Mouse (Mus musculus) neural tube, embryonic 13.5 days (tissue): Measurements from ENCODE around the gene Izumo4. TPM values are rescaled to one million over a fixed set of nuclear protein-coding genes. Genes with fewer than 3 reads are reported as not detected.

ENCODE experiments used
- ATAC-seq: fragments of 200-750 bp; cut with Nextera tagmentation; 2 replicates; pipeline ENCODE4 v1.8.0; 2017; ENCODE audit warnings: low read depth, mild to moderate bottlenecking, moderate TSS enrichment, moderate library complexity
- H3K27ac ChIP-seq: fragments of 300-500 bp; sonication (generic); replicated peaks from 2 replicates; pipeline ENCODE4 v1.5.1; 2015; ENCODE audit warnings: moderate library complexity, mild to moderate bottlenecking, inconsistent platforms
- H3K27me3 ChIP-seq: fragments of 300-500 bp; sonication (generic); 2 replicates; pipeline ENCODE4 v1.6.1; 2015; ENCODE audit warnings: mild to moderate bottlenecking, inconsistent platforms
- H3K36me3 ChIP-seq: fragments of 300-500 bp; sonication (generic); 2 replicates; pipeline ENCODE4 v1.6.1; 2015; ENCODE audit warnings: mild to moderate bottlenecking, inconsistent platforms
- H3K4me1 ChIP-seq: fragments of 300-500 bp; sonication (generic); replicated peaks from 2 replicates; pipeline ENCODE4 v1.6.1; 2015; ENCODE audit warnings: inconsistent platforms
- H3K4me2 ChIP-seq: fragments of 300-500 bp; sonication (generic); 2 replicates; pipeline ENCODE4 v1.6.1; 2015; ENCODE audit warnings: inconsistent platforms, mild to moderate bottlenecking, moderate library complexity
- H3K4me3 ChIP-seq: fragments of 300-500 bp; sonication (generic); 2 replicates; pipeline ENCODE4 v1.5.1; 2015; ENCODE audit warnings: mild to moderate bottlenecking, inconsistent platforms
- H3K9ac ChIP-seq: fragments of 300-500 bp; sonication (generic); 2 replicates; pipeline ENCODE4 v1.6.1; 2015; ENCODE audit warnings: moderate library complexity, mild to moderate bottlenecking, inconsistent platforms
- H3K9me3 ChIP-seq: fragments of 300-500 bp; sonication (generic); 2 replicates; pipeline ENCODE4 v1.6.1; 2016; ENCODE audit warnings: inconsistent platforms
- WGBS: fragments of 180-500 bp; shearing (Covaris S2); methylation state at CpG from one replicate; pipeline ENCODE4 v1.1.7; 2015; 5-methylcytosine and 5-hydroxymethylcytosine counted together
- polyA plus RNA-seq: library from polyadenylated mRNA; unstranded; fragments of >200 nt; fragmentation: Nextera tagmentation; extraction: Ambion mirVana; gene quantifications from 2 replicates; pipeline ENCODE4 v1.2.1, GENCODE M21; 2015

The Izumo4 gene
- polyA plus RNA-seq, 1 experiment from 2014 or later, result 39.1 TPM

- Histone ChIP-seq H3K9me3 (no peaks in the 10 kb centered on the region), H3K36me3 (peaks cover 36% of the 10 kb centered on the region), H3K4me1 (peaks cover 38% of the 10 kb centered on the region), H3K27me3 (no peaks in the 10 kb centered on the region), H3K27ac (no peak overlapping the region), H3K4me2 (no peak overlapping the region), H3K4me3 (no peak overlapping the region), H3K9ac (no peak overlapping the region)
- 57% methylated on average over 5 of the region's 5 CpGs for WGBS
- ATAC-seq, result no peak
Observed at GRCm38 (mm10) chr10:80663485-80664196, 38.3 kb upstream of the Izumo4 start.

- Histone ChIP-seq H3K36me3 (peaks cover 43% of the 10 kb centered on the region), H3K27me3 (no peaks in the 10 kb centered on the region), H3K27ac (peak overlapping the region; percentile 43), H3K9me3 (no peaks in the 10 kb centered on the region), H3K4me2 (0 out of 2 replicates have a peak overlapping the region, but pooled peaks have one; percentile 11), H3K4me3 (no peak overlapping the region), H3K9ac (no peak overlapping the region), H3K4me1 (peaks cover 33% of the 10 kb centered on the region)
- WGBS, result 45% methylated on average over 16 of the region's 16 CpGs
- 0 out of 2 replicates have a peak, but pooled peaks have one; percentile 7 for ATAC-seq
Observed at GRCm38 (mm10) chr10:80664197-80665015, 37.6 kb upstream of the Izumo4 start.

GRCm38 (mm10) chr10:80665016-80665380 lies 37.0 kb upstream of the Izumo4 start:
- Histone ChIP-seq H3K27ac (peak overlapping the region; percentile 43), H3K9ac (no peak overlapping the region), H3K27me3 (no peaks in the 10 kb centered on the region), H3K9me3 (no peaks in the 10 kb centered on the region), H3K4me3 (no peak overlapping the region), H3K4me2 (no peak overlapping the region), H3K36me3 (peaks cover 49% of the 10 kb centered on the region), H3K4me1 (peaks cover 36% of the 10 kb centered on the region)
- WGBS, result 16% methylated on average over 10 of the region's 10 CpGs
- 0 out of 2 replicates have a peak, but pooled peaks have one; percentile 5 for ATAC-seq

GRCm38 (mm10) chr10:80665459-80665858 lies 36.5 kb upstream of the Izumo4 start:
- Histone ChIP-seq H3K4me3 (no peak overlapping the region), H3K36me3 (peaks cover 54% of the 10 kb centered on the region), H3K9ac (peak overlapping the region; percentile 41; the same call in 1 of the 2 replicates), H3K4me2 (no peak overlapping the region), H3K9me3 (no peaks in the 10 kb centered on the region), H3K27me3 (no peaks in the 10 kb centered on the region), H3K4me1 (peaks cover 40% of the 10 kb centered on the region), H3K27ac (0 out of 2 replicates have a peak overlapping the region, but pooled peaks have one; percentile 43)
- ATAC-seq, result no peak; the same call in 1 of the 2 replicates
- 62% methylated on average over 4 of the region's 4 CpGs for WGBS

GRCm38 (mm10) chr10:80665981-80666733 lies 35.8 kb upstream of the Izumo4 start:
- Histone ChIP-seq H3K36me3 (peaks cover 61% of the 10 kb centered on the region), H3K9ac (no peak overlapping the region), H3K4me3 (no peak overlapping the region)

GRCm38 (mm10) chr10:80666837-80667412 lies 35.1 kb upstream of the Izumo4 start:
- H3K4me1 ChIP-seq, result peaks cover 49% of the 10 kb centered on the region
- no peak overlapping the region for H3K4me2 ChIP-seq
- no peaks in the 10 kb centered on the region for H3K9me3 ChIP-seq
- H3K9ac ChIP-seq, result no peak overlapping the region
- 87% methylated on average over 19 of the region's 19 CpGs for WGBS
- peaks cover 69% of the 10 kb centered on the region for H3K36me3 ChIP-seq
- H3K4me3 ChIP-seq, result no peak overlapping the region
- H3K27me3 ChIP-seq, result no peaks in the 10 kb centered on the region
- ATAC-seq, result no peak
- H3K27ac ChIP-seq, result no peak overlapping the region

More at GRCm38 (mm10) chr10:80665981-80666733, 35.8 kb upstream of the Izumo4 start:
- Histone ChIP-seq H3K27me3 (no peaks in the 10 kb centered on the region), H3K4me2 (no peak overlapping the region), H3K9me3 (no peaks in the 10 kb centered on the region), H3K4me1 (peaks cover 42% of the 10 kb centered on the region), H3K27ac (0 out of 2 replicates have a peak overlapping the region, but pooled peaks have one; percentile 9)
- ATAC-seq, result no peak
- WGBS, result 82% methylated on average over 10 of the region's 10 CpGs

GRCm38 (mm10) chr10:80668614-80669013 lies 33.4 kb upstream of the Izumo4 start:
- no peak overlapping the region for H3K9ac ChIP-seq
- no peak for ATAC-seq
- H3K27me3 ChIP-seq, result no peaks in the 10 kb centered on the region
- 84% methylated on average over 11 of the region's 11 CpGs for WGBS
- no peaks in the 10 kb centered on the region for H3K9me3 ChIP-seq
- H3K4me1 ChIP-seq, result peaks cover 58% of the 10 kb centered on the region
- H3K4me3 ChIP-seq, result no peak overlapping the region
- no peak overlapping the region for H3K27ac ChIP-seq
- no peak overlapping the region for H3K4me2 ChIP-seq
- H3K36me3 ChIP-seq, result peaks cover 77% of the 10 kb centered on the region

GRCm38 (mm10) chr10:80669018-80669417 lies 33.0 kb upstream of the Izumo4 start:
- Histone ChIP-seq H3K4me1 (peaks cover 60% of the 10 kb centered on the region), H3K4me3 (no peak overlapping the region), H3K27me3 (no peaks in the 10 kb centered on the region), H3K9ac (peak overlapping the region; percentile 17; the same call in 1 of the 2 replicates), H3K27ac (no peak overlapping the region), H3K36me3 (peaks cover 77% of the 10 kb centered on the region), H3K4me2 (no peak overlapping the region), H3K9me3 (no peaks in the 10 kb centered on the region)
- 90% methylated on average over 12 of the region's 12 CpGs for WGBS
- ATAC-seq, result no peak

GRCm38 (mm10) chr10:80669737-80670485 lies 32.1 kb upstream of the Izumo4 start:
- Histone ChIP-seq H3K4me3 (no peak overlapping the region), H3K4me1 (peaks cover 63% of the 10 kb centered on the region), H3K27me3 (no peaks in the 10 kb centered on the region), H3K36me3 (peaks cover 77% of the 10 kb centered on the region), H3K9me3 (no peaks in the 10 kb centered on the region), H3K9ac (no peak overlapping the region), H3K4me2 (no peak overlapping the region), H3K27ac (no peak overlapping the region)
- ATAC-seq, result no peak
- 99% methylated on average over 7 of the region's 7 CpGs for WGBS

- Histone ChIP-seq H3K27me3 (no peaks in the 10 kb centered on the region), H3K4me3 (no peak overlapping the region), H3K36me3 (peaks cover 72% of the 10 kb centered on the region), H3K4me2 (no peak overlapping the region), H3K9me3 (no peaks in the 10 kb centered on the region), H3K9ac (no peak overlapping the region), H3K27ac (no peak overlapping the region), H3K4me1 (peaks cover 62% of the 10 kb centered on the region)
- 92% methylated on average over 2 of the region's 2 CpGs for WGBS
- ATAC-seq, result no peak
Observed at GRCm38 (mm10) chr10:80670531-80670930, 31.5 kb upstream of the Izumo4 start.

GRCm38 (mm10) chr10:80671251-80671650 lies 30.7 kb upstream of the Izumo4 start:
- Histone ChIP-seq H3K36me3 (peaks cover 65% of the 10 kb centered on the region), H3K4me2 (no peak overlapping the region), H3K9ac (0 out of 2 replicates have a peak overlapping the region, but pooled peaks have one; percentile 34), H3K27ac (no peak overlapping the region), H3K4me1 (peaks cover 54% of the 10 kb centered on the region), H3K9me3 (no peaks in the 10 kb centered on the region), H3K27me3 (no peaks in the 10 kb centered on the region), H3K4me3 (no peak overlapping the region)
- ATAC-seq, result no peak
- WGBS, result 93% methylated on average over 4 of the region's 4 CpGs
